Mouse (Mus musculus): ENCODE results near the gene Rnf43. TPM values are rescaled to one million over a fixed set of nuclear protein-coding genes. Genes with fewer than 3 reads are reported as not detected.
A peak's percentile ranks its signal among the peaks of the same experiment; 100 is the strongest.

Rnf43 gene
- total and polyA plus RNA-seq, 3 experiments = 8.7 to 28.4 (median 14.8) TPM

DNA sequence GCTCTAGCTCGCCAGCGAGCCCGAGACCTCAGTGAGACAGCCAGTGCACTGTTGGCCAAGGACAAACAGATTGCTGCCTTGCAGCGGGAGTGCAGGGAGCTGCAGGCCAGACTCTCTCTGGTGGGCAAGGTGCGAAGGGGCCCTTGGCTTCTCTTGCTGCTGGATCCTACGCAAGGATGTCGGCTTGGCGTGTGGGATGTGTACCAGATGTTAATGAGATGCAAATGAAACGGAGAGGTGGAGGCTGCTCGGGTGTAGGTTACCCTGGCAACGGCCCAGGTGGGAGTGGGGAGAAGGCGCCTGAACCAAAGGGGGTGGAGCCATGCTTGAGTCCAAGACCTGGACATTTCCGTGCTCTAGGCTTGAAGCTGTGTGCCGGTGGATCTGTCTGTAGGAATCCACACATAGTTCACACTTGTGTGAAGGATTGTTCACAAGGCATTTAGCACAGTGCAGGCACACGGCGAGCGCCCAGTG lies 101.0 kb downstream of the Rnf43 start:
- Histone ChIP-seq H3K36me3 (replicated peaks) (peaks cover 11% of the 10 kb centered on the region), H3K27me3 (ENCODE audit: insufficient read depth, low read length) (peaks cover 60% of the 10 kb centered on the region), H3K4me3 (ENCODE audit: low read depth, low read length) (no peak overlapping the region), H3K9me3 (replicated peaks) (peaks cover 13% of the 10 kb centered on the region), H3K4me1 (ENCODE audit: insufficient read depth, low read depth, low read length) (peaks cover 19% of the 10 kb centered on the region)
- no peak for TF ChIP-seq GATA1 (IDR thresholded peaks at IDR 0.05; ENCODE audit: borderline replicate concordance, low read length)
- no peak for TF ChIP-seq GATA2 (IDR thresholded peaks at IDR 0.05; ENCODE audit: borderline replicate concordance, low read depth, low read length)
- TF ChIP-seq POLR2AphosphoS5 (IDR thresholded peaks at IDR 0.05; ENCODE audit: insufficient replicate concordance, low read depth, low read length) = peak; percentile 87; the same call in 1 of the 2 replicates
- no peak for TF ChIP-seq TAL1 (conservative IDR thresholded peaks at IDR 0.05; ENCODE audit: low read depth, low read length)
- TF ChIP-seq CTCF (IDR thresholded peaks at IDR 0.05; ENCODE audit: low read depth, low read length) = no peak
- no peak for DNase-seq (ENCODE audit: low spot score)
- no peak for ATAC-seq (ENCODE audit: extremely low read depth, insufficient number of reproducible peaks, low FRiP score, poor library complexity, severe bottlenecking)

DNA sequence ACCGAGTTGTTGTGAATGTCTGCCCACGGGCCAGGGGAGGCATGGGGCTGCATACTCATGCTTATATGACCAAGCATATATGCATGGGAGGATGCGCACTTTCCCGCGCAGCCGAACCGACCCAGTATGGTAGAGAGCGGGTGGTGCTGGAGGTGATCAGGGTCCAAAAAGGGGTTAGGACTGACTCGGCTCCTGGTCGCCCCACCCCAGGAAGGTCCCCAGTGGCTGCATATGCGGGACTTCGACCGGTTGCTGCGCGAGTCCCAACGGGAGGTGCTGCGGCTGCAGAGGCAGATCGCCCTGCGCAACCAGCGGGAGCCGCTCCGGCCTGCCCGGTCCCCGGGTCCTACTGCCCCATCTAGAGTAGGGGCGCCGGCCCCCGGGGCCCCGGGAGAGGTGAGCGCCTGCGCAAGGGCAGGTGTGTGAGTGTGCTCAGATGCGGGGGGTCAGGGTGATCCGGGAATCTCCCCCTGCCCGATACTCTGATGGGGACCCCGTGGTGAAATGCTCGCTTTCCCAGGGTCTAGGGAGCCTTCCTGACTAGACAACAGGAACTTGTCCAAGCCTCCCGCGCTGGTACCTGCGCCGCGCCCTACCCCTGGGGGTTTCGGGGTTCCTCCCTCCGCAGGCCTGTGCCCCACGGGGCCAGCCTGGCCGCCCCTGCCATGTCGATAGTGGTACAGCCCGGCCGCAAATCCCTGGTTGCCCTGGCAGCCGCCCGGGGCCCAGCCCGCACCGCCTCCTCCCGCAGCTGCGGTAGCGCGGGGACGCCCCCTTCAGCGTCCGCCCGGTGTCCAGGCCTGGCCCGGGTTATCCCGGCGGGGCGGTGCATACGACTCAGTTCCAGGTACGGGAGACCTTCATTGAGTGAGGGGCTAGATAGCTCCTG lies 101.7 kb downstream of the Rnf43 start:
- Histone ChIP-seq H3K4me1 (ENCODE audit: insufficient read depth, low read depth, low read length) (peaks cover 18% of the 10 kb centered on the region), H3K4me3 (ENCODE audit: low read depth, low read length) (no peak overlapping the region), H3K9me3 (replicated peaks) (peaks cover 13% of the 10 kb centered on the region), H3K27me3 (ENCODE audit: insufficient read depth, low read length) (peaks cover 60% of the 10 kb centered on the region), H3K36me3 (replicated peaks) (peaks cover 11% of the 10 kb centered on the region)
- TF ChIP-seq POLR2AphosphoS5 (IDR thresholded peaks at IDR 0.05; ENCODE audit: insufficient replicate concordance, low read depth, low read length) (no peak), TAL1 (conservative IDR thresholded peaks at IDR 0.05; ENCODE audit: low read depth, low read length) (no peak), GATA2 (IDR thresholded peaks at IDR 0.05; ENCODE audit: borderline replicate concordance, low read depth, low read length) (no peak), CTCF (IDR thresholded peaks at IDR 0.05; ENCODE audit: low read depth, low read length) (no peak), GATA1 (IDR thresholded peaks at IDR 0.05; ENCODE audit: borderline replicate concordance, low read length) (no peak)
- DNase-seq (ENCODE audit: low spot score) (no peak), ATAC-seq (ENCODE audit: extremely low read depth, insufficient number of reproducible peaks, low FRiP score, poor library complexity, severe bottlenecking) (no peak)

DNA sequence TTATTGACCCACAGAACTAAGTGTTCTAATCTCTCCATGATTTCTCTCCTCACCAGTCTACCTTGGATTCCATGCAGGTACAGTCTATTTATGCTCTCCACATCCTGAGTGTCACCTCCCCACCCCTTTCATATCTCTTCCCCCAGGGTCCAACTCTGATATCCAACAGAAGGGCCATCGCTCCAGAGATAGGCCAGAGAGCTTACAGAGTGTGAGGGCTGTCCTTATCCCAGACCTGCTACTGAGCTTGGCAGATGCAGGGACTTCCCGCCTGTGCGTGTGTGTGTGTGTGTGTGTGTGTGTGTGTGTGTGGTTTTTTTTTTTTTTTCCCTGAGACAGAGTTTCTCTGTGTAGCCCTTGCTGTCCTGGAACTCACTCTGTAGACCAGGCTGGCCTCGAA lies 106.2 kb downstream of the Rnf43 start:
- no peak overlapping the region for H3K4me3 ChIP-seq (ENCODE audit: low read depth, low read length)
- ATAC-seq (ENCODE audit: extremely low read depth, insufficient number of reproducible peaks, low FRiP score, poor library complexity, severe bottlenecking) = no peak
- 0 out of 2 replicates have a peak, but pooled peaks cover 3% of the 10 kb centered on the region for H3K4me1 ChIP-seq (ENCODE audit: insufficient read depth, low read depth, low read length)
- H3K9me3 ChIP-seq (replicated peaks) = peaks cover 8% of the 10 kb centered on the region
- peaks cover 33% of the 10 kb centered on the region for H3K27me3 ChIP-seq (ENCODE audit: insufficient read depth, low read length)
- H3K36me3 ChIP-seq (replicated peaks) = peaks cover 35% of the 10 kb centered on the region
- no peak for DNase-seq (ENCODE audit: low spot score)
- no peak for TF ChIP-seq CTCF (IDR thresholded peaks at IDR 0.05; ENCODE audit: low read depth, low read length)

DNA sequence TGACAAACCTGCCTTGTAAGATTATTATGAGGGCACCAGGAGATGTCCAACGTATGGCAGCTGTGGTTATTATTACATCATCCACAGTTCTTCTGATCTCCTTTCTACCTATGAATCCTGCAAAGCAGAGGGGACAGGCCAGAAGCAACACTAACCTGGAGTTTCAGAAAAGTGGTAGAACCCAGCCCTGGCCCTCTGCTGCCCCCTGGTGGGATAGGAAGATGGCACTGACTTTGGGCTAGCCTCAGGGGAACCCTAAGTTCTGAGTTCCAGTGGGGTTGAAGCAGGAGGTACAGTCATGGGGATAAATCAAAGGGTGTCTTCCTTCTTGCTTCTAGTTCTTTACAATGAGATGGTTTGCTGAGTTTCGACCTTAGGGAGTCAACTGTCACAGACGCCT lies 108.5 kb downstream of the Rnf43 start:
- DNase-seq (ENCODE audit: low spot score) (peak; percentile 57), ATAC-seq (ENCODE audit: extremely low read depth, insufficient number of reproducible peaks, low FRiP score, poor library complexity, severe bottlenecking) (no peak)
- peak; percentile 75 for TF ChIP-seq CTCF (IDR thresholded peaks at IDR 0.05; ENCODE audit: low read depth, low read length)
- no peak for TF ChIP-seq GATA1 (IDR thresholded peaks at IDR 0.05; ENCODE audit: borderline replicate concordance, low read length)
- TF ChIP-seq GATA2 (IDR thresholded peaks at IDR 0.05; ENCODE audit: borderline replicate concordance, low read depth, low read length) = no peak
- no peak for TF ChIP-seq POLR2AphosphoS5 (IDR thresholded peaks at IDR 0.05; ENCODE audit: insufficient replicate concordance, low read depth, low read length)
- TF ChIP-seq TAL1 (conservative IDR thresholded peaks at IDR 0.05; ENCODE audit: low read depth, low read length) = no peak
- no peaks in the 10 kb centered on the region for H3K9me3 ChIP-seq (replicated peaks)
- peaks cover 13% of the 10 kb centered on the region for H3K27me3 ChIP-seq (ENCODE audit: insufficient read depth, low read length)
- H3K36me3 ChIP-seq (replicated peaks) = peaks cover 45% of the 10 kb centered on the region
- 0 out of 2 replicates have a peak, but pooled peaks cover 3% of the 10 kb centered on the region for H3K4me1 ChIP-seq (ENCODE audit: insufficient read depth, low read depth, low read length)
- no peak overlapping the region for H3K4me3 ChIP-seq (ENCODE audit: low read depth, low read length)

DNA sequence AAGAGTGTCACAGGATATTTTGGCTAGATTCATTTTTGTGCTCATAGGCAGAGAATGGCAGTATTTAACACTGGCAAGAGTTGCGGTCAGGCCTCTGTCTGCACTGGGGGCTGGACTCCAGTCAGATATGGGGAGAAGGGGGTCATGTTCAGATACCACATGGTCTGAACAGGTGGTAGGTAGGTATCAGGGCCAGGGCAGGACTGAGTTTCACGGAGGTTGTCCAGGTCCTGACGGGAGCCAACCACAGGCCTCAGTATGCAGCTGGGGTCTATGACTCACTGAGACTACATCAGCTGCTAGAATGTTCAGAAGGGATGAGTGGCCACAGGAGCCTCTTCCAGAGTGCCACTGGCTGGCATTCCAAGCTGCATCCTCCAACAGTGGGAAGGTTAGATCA lies 109.8 kb downstream of the Rnf43 start:
- H3K4me1 ChIP-seq (ENCODE audit: insufficient read depth, low read depth, low read length) = no peaks in the 10 kb centered on the region
- no peak for TF ChIP-seq POLR2AphosphoS5 (IDR thresholded peaks at IDR 0.05; ENCODE audit: insufficient replicate concordance, low read depth, low read length)
- TF ChIP-seq GATA2 (IDR thresholded peaks at IDR 0.05; ENCODE audit: borderline replicate concordance, low read depth, low read length) = no peak
- peaks cover 4% of the 10 kb centered on the region for H3K27me3 ChIP-seq (ENCODE audit: insufficient read depth, low read length)
- ATAC-seq (ENCODE audit: extremely low read depth, insufficient number of reproducible peaks, low FRiP score, poor library complexity, severe bottlenecking) (no peak), DNase-seq (ENCODE audit: low spot score) (no peak)
- H3K4me3 ChIP-seq (ENCODE audit: low read depth, low read length) = no peak overlapping the region
- peaks cover 51% of the 10 kb centered on the region for H3K36me3 ChIP-seq (replicated peaks)
- H3K9me3 ChIP-seq (replicated peaks) = no peaks in the 10 kb centered on the region

DNA sequence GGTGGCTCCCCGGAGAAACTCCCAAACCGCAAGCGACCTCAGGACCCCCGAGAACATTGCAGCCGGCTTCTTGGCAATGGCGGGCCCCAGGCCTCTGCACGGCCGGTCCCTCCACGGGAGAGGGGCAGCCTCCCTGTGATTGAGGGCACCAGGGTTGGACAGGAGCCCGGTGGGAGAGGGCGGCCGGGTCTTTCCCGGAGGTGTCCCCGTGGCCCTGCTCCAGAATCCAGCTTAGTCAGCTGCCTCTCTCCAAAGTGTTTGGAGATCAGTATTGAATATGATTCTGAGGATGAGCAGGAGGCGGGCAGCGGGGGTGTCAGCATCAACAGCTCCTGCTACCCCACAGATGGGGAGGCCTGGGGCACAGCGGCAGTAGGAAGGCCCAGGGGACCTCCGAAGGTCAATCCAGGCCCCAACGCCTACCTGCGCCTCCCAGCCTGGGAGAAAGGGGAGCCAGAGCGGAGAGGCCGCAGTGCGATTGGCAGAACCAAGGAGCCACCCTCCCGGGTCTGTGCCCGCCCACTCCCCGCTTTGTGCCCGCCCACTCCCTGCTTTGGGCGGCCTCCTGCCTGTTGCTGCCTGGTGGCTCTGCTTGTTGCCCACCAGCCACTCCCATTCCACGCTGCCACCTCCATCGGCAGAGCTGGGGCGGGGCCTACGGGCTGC lies 115.7 kb downstream of the Rnf43 start:
- no peak for ATAC-seq (ENCODE audit: extremely low read depth, insufficient number of reproducible peaks, low FRiP score, poor library complexity, severe bottlenecking)
- no peak for DNase-seq (ENCODE audit: low spot score)
- TF ChIP-seq CTCF (IDR thresholded peaks at IDR 0.05; ENCODE audit: low read depth, low read length) (no peak), POLR2AphosphoS5 (IDR thresholded peaks at IDR 0.05; ENCODE audit: insufficient replicate concordance, low read depth, low read length) (no peak), TAL1 (conservative IDR thresholded peaks at IDR 0.05; ENCODE audit: low read depth, low read length) (no peak), GATA2 (IDR thresholded peaks at IDR 0.05; ENCODE audit: borderline replicate concordance, low read depth, low read length) (no peak), GATA1 (IDR thresholded peaks at IDR 0.05; ENCODE audit: borderline replicate concordance, low read length) (no peak)
- no peak overlapping the region for H3K4me3 ChIP-seq (ENCODE audit: low read depth, low read length)
- H3K4me1 ChIP-seq (ENCODE audit: insufficient read depth, low read depth, low read length) = peaks cover 3% of the 10 kb centered on the region; the same call in 1 of the 2 replicates
- peaks cover 64% of the 10 kb centered on the region for H3K36me3 ChIP-seq (replicated peaks)
- H3K27me3 ChIP-seq (ENCODE audit: insufficient read depth, low read length) = peaks cover 21% of the 10 kb centered on the region
- no peaks in the 10 kb centered on the region for H3K9me3 ChIP-seq (replicated peaks)
